Mouse (Mus musculus) C2C12 (cell line): ENCODE measurements around the gene Usp44. TPM values are rescaled to one million over a fixed set of nuclear protein-coding genes. Genes with fewer than 3 reads are reported as not detected.
"Not testable (repeated sequence)": the region's sequence is repeated elsewhere in the genome, so short reads cannot be mapped to it uniquely, and the experiment has no call there.

Experiments used
- H3K27me3 ChIP-seq: one replicate; pipeline ENCODE4 v1.6.1; 2011; ENCODE audit not compliant: control insufficient read depth, insufficient read depth, insufficient read length
- H3K36me3 ChIP-seq: one replicate; pipeline ENCODE4 v1.6.1; 2011; ENCODE audit not compliant: control insufficient read depth, insufficient read depth
- H3K4me3 ChIP-seq: one replicate; pipeline ENCODE4 v1.5.1; 2011; ENCODE audit warnings: mild to moderate bottlenecking, control low read depth; ENCODE audit not compliant: poor library complexity, insufficient read depth, severe bottlenecking
- H3K79me2 ChIP-seq: one replicate; pipeline ENCODE4 v1.6.1; 2011; ENCODE audit not compliant: control insufficient read depth, insufficient read depth
- H3K79me3 ChIP-seq: one replicate; pipeline ENCODE4 v1.6.1; 2011; ENCODE audit warnings: low read depth, control low read depth
- H3ac ChIP-seq: one replicate; pipeline ENCODE3; 2011; ENCODE audit warnings: low read depth; ENCODE audit not compliant: control insufficient read depth, insufficient read length
- CEBPB ChIP-seq: IDR thresholded peaks from one replicate; pipeline ENCODE4 v1.6.1; 2011; ENCODE audit warnings: low read depth, mild to moderate bottlenecking, control low read depth, moderate library complexity
- CTCF ChIP-seq: IDR thresholded peaks from one replicate; pipeline ENCODE4 v1.5.1; 2011; ENCODE audit not compliant: control insufficient read depth, insufficient read depth, insufficient read length
- FOSL1 ChIP-seq: IDR thresholded peaks from one replicate; pipeline ENCODE4 v1.8.0; 2011; ENCODE audit warnings: mild to moderate bottlenecking, low read length; ENCODE audit not compliant: poor library complexity, insufficient read depth, severe bottlenecking
- MAX ChIP-seq: IDR thresholded peaks from one replicate; pipeline ENCODE4 v1.6.1; 2011; ENCODE audit warnings: mild to moderate bottlenecking, control low read depth
- MYOD1 ChIP-seq: IDR thresholded peaks from one replicate; pipeline ENCODE4 v1.6.1; 2011; ENCODE audit warnings: low read depth; ENCODE audit not compliant: control insufficient read depth, insufficient read length
- MYOG ChIP-seq: IDR thresholded peaks from one replicate; pipeline ENCODE4 v1.6.1; 2011; ENCODE audit not compliant: control insufficient read depth, insufficient read length; ENCODE audit errors: extremely low read depth
- USF1 ChIP-seq: IDR thresholded peaks from one replicate; pipeline ENCODE4 v1.6.1; 2011; ENCODE audit warnings: low read depth, mild to moderate bottlenecking, control low read depth, moderate library complexity
- polyA plus RNA-seq: library from polyadenylated mRNA; unstranded; fragments of >200 nt; fragmentation: generic; extraction: Trizol; gene quantifications from one replicate; pipeline ENCODE4 v1.2.1, GENCODE M21; 2012; ENCODE audit warnings: missing spikeins

Usp44 gene
- polyA plus RNA-seq, 1 experiment: 0.37 TPM

DNA sequence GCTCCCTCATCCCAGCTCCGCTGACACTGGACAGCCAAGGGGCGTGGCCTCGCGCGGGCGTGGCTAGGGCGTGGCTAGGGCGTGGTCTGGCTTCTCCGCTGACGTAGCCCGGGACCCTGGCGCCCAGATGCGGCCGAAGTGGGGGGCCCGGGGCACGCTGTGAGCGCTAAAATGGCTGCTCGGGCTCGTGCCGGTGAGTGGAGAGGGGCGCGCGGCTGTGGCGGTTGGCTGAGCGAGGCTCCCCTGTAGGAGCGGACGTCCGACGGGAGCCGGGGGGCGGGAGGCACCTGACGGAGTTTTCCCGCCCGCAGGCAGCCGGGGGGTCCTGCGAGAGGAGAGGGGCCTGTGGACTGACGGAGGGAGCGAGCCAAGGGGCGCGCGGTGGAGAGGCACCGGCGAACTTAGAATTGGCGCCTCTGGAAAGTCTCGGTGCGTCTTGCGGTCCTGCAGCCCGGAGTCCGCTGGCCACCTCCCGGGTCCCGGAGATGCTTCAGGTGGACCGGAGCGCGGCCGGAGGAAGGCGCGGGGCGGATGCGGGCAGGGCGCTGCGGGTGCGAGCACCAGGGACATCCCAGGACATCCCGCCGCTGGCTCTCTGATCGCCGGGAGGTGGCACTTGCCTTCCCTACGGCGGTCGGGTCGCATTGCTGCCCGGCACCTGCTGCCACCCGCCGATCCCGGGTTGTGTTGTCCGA lies 2.5 kb downstream of the Usp44 start:
- no peaks in the 10 kb centered on the region for H3K36me3 ChIP-seq
- no peaks in the 10 kb centered on the region for H3K79me3 ChIP-seq
- H3K4me3 ChIP-seq: peak overlapping the region; percentile 45
- H3K27me3 ChIP-seq: no peaks in the 10 kb centered on the region
- TF ChIP-seq MYOD1 (no peak), FOSL1 (no peak), CTCF (no peak)
- H3ac ChIP-seq: peak overlapping the region; percentile 50
- H3K79me2 ChIP-seq: no peaks in the 10 kb centered on the region

DNA sequence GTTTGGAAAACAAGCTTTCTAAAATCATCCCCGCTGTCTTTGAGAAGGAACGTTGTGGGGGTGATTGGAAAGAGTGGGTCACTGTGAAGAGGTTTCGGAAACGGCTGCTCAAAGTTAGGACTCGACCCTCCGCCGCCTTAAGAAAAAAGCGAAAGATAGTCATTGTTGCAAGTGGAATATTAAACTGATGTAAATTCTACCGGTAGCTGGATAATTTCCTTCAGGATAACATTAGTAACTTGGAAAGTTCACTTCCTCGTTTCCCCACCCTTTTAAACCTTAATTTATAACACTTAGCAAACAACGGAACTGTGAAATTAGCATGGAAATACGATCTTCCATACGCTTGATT lies 3.0 kb downstream of the Usp44 start:
- H3K79me3 ChIP-seq: no peaks in the 10 kb centered on the region
- H3K79me2 ChIP-seq: no peaks in the 10 kb centered on the region
- H3ac ChIP-seq: no peak overlapping the region
- no peaks in the 10 kb centered on the region for H3K36me3 ChIP-seq
- H3K27me3 ChIP-seq: no peaks in the 10 kb centered on the region
- TF ChIP-seq CTCF (no peak), CEBPB (no peak), MYOD1 (no peak), MAX (no peak), FOSL1 (no peak), USF1 (no peak), MYOG (no peak)
- H3K4me3 ChIP-seq: no peak overlapping the region

DNA sequence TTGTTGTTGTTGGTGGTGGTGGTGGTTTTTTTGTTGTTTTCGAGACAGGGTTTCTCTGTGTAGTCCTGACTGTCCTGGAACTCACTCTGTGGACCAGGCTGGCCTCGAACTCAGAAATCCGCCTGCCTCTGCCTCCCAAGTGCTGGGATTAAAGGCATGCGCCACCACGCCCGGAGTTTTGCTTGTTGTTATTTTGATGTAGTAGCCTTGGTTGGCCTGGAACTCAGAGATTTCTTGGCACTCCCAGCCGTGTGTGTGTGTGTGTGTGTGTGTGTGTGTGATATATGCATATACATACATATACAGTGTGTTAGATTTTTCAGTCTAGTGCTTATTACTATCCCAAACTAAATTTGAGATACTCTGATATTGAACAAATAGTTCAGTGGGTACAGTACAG lies 3.8 kb downstream of the Usp44 start:
- H3ac ChIP-seq, H3K4me3 ChIP-seq, H3K36me3 ChIP-seq, H3K27me3 ChIP-seq, H3K79me3 ChIP-seq, H3K79me2 ChIP-seq: not testable (repeated sequence)

DNA sequence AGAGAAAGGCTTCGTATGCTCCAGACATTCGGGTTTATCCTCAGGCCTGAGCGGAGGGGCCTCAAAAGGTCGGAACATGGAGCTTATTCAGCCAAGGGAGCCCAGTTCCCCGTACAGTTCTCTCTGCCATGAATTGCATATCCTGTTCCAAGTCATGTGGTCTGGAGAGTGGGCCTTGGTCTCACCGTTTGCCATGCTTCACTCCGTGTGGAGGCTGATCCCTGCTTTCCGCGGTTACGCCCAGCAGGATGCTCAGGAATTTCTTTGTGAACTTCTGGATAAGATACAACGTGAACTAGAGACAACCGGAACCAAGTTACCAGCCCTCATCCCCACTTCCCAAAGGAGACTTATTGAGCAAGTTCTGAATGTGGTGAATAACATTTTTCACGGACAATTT lies 15.4 kb downstream of the Usp44 start:
- H3K79me3 ChIP-seq: no peaks in the 10 kb centered on the region
- no peak overlapping the region for H3K4me3 ChIP-seq
- TF ChIP-seq MYOD1 (no peak), CTCF (no peak), FOSL1 (no peak), MAX (no peak)
- no peaks in the 10 kb centered on the region for H3K27me3 ChIP-seq
- H3K79me2 ChIP-seq: no peaks in the 10 kb centered on the region
- no peaks in the 10 kb centered on the region for H3K36me3 ChIP-seq
- no peak overlapping the region for H3ac ChIP-seq

DNA sequence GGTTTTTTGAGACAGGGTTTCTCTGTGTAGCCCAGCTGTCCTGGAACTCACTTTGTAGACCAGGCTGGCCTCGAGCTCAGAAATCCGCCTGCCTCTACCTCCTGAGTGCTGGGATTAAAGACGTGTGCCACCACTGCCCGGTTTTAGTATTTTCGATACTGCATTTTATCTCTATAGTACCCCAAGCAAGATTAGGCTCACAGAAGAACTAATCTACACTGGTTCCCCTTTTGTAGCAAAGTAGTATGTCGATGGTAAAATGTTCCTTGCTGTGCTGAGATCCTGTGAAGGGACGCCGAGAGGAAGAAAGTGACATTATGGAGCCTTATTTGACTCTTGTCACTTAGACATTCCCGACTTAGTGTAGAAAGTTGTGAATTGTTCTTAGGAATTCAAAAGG lies 23.8 kb downstream of the Usp44 start:
- no peak overlapping the region for H3ac ChIP-seq
- H3K4me3 ChIP-seq: no peak overlapping the region

DNA sequence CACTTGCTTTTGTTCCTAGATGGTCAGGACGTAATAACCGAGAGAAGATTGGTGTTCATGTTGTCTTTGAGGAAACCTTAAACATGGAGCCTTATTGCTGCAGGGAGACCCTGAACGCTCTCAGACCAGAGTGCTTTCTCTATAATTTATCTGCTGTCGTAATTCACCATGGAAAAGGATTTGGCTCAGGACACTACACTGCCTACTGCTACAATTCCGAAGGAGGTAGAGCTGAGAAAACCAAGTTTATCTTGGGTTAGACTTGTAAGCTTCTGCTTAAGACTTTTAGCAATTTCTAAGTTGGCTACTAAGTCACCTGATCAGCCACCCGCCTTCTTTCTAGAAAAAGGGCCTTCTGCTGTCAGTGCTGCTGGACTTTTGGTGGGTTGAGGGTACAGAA lies 24.7 kb downstream of the Usp44 start:
- no peak for TF ChIP-seq MYOG
- no peak for TF ChIP-seq CTCF
- no peak for TF ChIP-seq MAX
- no peak for TF ChIP-seq MYOD1
- TF ChIP-seq FOSL1: no peak
- TF ChIP-seq CEBPB: no peak
- no peak for TF ChIP-seq USF1
- Histone ChIP-seq H3ac (no peak overlapping the region), H3K36me3 (peaks cover 24% of the 10 kb centered on the region), H3K79me3 (no peaks in the 10 kb centered on the region), H3K27me3 (no peaks in the 10 kb centered on the region), H3K79me2 (no peaks in the 10 kb centered on the region), H3K4me3 (no peak overlapping the region)

More for the DNA sequence above, 23.8 kb downstream of the Usp44 start:
- no peaks in the 10 kb centered on the region for H3K27me3 ChIP-seq
- no peaks in the 10 kb centered on the region for H3K79me3 ChIP-seq
- H3K36me3 ChIP-seq: peaks cover 14% of the 10 kb centered on the region
- no peak for TF ChIP-seq FOSL1
- no peak for TF ChIP-seq CEBPB
- no peak for TF ChIP-seq MAX
- TF ChIP-seq MYOD1: no peak
- no peak for TF ChIP-seq USF1
- no peak for TF ChIP-seq MYOG
- no peak for TF ChIP-seq CTCF
- H3K79me2 ChIP-seq: no peaks in the 10 kb centered on the region
